Mouse (Mus musculus) layer of hippocampus, postnatal 25 days (tissue): ENCODE data around the gene Plcb2. TPM values are rescaled to one million over a fixed set of nuclear protein-coding genes. Genes with fewer than 3 reads are reported as not detected.

ENCODE experiments used
- DNase-seq, 2 experiments: peaks; one replicate each; pipeline ENCODE4 v3.0.0; 2022; ENCODE audit warnings: mixed read lengths in 2 of 2, low spot score in 1 of 2; ENCODE audit errors: extremely low spot score in 1 of 2
- total RNA-seq, 2 experiments: library from RNA; stranded (reverse); gene quantifications; 2 replicates each; pipeline ENCODE4 v1.2.3; 2021

Plcb2 gene
- total RNA-seq, 2 experiments from 2014 or later = 2.0 to 2.4 TPM

DNA sequence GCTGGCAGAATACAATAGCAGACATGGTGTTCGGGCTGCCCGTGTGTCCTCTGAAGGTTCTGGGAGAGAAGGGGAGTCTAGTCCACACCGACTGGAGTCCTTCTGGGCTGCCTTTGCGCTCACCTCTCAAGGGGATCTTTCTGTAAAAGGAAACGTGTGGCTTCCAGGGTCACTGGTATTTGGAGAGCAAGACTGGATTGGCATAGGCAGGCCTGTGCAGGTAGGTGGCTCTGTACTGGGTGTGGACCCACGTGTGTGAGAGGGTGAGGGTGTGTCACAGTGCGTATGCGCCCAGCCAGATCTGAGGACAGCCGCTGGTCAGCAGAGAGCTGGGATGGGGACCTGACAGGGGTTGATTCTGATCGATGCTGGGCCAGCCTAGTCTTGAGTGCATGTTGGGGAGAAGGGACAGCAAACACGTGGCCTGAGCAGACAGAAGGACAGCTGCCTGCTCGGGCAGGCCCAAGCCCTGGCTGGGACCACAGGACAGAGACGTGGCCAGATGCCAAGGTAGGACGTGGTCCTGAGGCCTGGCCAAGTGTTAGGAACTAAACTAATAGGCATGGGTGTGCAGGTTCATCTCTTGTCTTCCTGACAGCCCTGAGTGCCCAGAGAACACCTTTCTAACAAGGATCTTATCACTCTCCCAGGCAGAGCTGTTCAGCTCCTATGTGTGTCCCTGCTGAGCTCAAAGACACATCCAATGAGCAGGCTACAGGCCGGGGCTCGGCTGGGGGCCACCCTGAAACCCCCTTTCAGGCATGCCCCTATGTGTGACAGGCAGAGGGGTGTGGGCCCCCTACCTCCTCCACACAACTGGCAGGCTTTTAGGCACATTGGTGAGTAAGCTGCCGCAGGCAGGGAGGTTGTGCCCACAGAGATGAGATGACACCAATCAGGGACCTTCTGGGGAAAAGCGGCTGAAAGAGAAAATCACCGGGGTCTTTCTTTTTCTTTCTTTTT, 64.2 kb downstream of the Plcb2 start:
- peak in 1 of 2 experiments; percentile 26 for DNase-seq

DNA sequence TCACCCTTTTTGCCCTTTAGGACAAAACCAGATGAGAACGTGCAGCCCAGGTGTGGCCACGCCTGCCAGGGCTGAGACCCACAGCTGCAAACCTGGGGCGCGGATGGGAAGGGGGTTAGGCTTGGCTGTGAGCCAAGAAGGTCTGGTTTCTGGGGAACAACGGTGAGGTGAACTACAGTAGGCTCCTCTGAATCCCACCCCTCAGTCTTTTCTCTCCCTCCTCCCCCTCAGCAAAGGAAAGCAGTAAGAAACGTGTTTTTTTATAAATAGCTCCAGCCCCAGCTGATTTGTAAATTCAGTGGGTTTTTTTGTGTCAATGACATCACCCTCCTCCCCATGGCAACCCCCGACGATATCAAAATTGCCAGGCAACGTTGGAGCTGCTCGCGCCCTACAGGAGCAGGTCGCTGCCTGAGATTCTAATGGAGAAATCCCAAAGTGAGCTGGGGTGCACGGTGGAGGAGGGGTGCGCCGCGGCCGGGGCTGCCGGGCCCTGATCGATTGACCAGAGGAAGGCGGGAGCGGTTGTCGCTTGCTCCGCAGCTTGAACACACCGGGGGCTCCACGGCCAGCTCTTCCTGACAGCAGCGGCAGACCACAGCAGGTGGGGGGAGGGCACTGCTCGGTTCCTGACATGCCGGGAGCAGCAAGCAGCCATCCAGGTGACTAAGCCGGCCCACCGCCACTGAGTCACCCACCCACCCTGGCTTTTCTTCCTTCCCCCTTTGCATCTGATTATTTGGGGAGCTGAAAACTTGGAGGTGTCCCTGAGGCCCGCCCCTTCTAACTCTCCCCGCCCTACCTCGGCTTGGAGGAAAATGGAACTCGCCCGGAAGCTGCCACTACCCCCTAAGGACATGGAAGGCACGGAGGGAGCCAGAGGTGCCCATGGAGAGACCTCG, 65.1 kb downstream of the Plcb2 start, which contains the start of gene Pak6:
Pak6 (plus strand) TSS at position 402 of the 902 bp plus-strand sequence.
- peak; percentile 45 to 49 for DNase-seq

DNA sequence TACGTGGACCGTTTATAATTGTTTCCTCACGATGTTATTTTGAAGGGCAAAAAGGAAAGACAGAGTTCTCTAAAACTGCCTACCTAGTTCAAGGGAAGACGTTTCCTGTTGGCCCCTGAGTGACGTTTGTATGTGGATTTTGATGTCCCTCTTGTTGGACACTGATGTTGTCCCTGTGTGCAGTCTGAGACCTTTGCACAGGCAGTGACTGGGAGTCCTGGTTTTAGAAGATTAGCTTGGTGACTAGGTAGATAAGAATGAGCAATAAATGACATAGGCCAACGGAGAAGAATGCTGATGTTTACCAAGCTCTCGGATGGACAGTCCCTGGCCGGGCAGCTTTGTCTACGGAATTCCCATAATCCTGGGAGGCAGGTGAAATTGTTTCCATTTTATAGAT, 66.3 kb downstream of the Plcb2 start:
- DNase-seq = no peak

DNA sequence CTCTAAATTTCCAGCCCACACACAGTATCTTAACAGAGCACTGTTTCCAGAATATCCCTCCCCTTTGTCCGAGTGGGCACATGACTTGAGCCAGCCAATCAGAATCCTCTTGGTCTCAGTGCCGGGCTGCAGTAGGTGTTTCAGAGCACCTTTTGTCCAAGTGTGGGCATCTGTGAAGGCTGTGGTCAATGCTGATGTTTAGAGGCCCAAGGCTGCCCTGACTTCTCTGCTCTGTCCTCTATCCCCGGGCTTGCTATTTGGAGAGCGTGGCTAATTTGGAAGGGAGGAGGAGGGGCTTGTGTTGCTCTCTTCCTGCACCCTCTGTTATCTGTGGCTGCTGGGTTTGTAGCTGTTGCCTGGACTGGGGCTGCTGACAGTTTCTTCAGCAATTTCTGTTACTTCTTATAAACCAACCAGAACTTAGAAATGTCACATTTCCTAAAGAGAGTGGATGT, 68.2 kb downstream of the Plcb2 start:
- peak in 1 of 2 experiments; percentile 28 for DNase-seq

DNA sequence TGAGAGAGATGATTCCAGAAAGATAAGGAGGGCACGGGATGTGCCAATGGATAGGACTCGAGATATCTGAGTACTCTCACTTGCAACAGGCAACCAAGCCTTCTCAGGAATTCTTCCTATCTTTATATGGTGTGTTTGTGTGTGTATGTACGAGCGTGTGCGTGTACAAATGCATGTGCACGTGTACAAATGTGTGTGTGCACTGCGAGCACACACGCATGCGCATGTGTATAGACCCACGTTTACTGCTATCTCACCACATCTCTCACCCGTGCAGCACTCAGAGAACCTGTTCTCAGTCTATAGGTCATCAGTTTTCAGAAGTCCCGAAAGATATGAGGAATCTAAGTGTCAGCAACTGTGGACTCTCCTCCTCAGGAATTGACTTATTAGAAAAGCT, 68.7 kb downstream of the Plcb2 start:
- no peak for DNase-seq

DNA sequence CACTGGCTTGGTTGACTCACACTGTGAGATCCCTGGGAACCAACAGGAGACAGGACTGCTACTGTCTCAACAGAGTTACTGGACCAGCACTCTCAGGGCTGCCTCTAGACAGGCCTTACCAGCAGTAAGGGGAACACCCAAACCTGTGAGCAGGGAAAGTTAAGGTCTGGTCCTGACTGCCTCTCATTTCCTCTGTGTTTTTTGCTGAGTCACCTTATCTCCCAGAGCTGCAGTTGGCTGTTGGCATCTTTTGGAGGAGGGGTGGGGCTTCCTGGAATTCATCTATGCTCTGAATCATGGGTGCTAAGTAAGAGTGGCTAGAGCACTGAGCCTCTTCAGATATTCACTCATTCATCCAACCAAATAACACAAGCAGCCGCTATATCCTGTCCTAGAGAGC, 69.2 kb downstream of the Plcb2 start:
- no peak for DNase-seq

DNA sequence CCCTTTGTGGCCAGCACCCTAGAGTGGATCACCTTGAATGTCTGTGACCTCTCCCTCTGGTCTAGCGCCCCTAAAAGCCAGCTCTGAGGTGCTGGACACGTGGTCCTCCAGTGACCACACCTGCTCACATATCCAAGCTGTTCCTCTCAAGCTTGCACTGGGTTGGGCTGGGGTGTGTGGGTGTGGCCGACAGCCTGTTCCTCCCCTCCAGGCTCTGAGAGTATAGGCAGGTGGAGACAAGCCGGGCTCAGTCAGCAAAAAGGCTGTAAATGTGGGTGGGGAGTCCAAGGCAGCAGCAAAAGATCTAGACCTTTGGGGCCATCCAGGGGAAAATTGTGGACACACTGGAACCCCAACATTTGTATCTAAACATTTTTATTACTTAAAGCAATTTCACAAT, 69.8 kb downstream of the Plcb2 start:
- DNase-seq = no peak

Other genes starting within 250 kb of the Plcb2 start
- gene Srp14, start 248.7 kb downstream of the Plcb2 start, total RNA-seq = 100 to 1,000 TPM; 163 to 201 TPM
- 1 to 10 TPM; 4.0 to 5.0 TPM for gene Bmf, start 178.8 kb downstream of the Plcb2 start, total RNA-seq
- 1 to 10 TPM; 2.0 to 2.4 TPM for gene Bub1b, start 130.2 kb downstream of the Plcb2 start, total RNA-seq
- 10 to 100 TPM; 50.5 to 58.0 TPM for gene Pak6, start 65.1 kb downstream of the Plcb2 start, total RNA-seq
- 10 to 100 TPM; 17.7 to 17.9 TPM for gene Ankrd63, start 24.5 kb downstream of the Plcb2 start, total RNA-seq
- 10 to 100 TPM; 58.3 to 64.5 TPM for gene Inafm2, start 17.3 kb upstream of the Plcb2 start, total RNA-seq
- gene Ccdc9b, start 34.2 kb upstream of the Plcb2 start, total RNA-seq = 1 to 10 TPM; 4.9 to 6.7 TPM
- not detected for gene Phgr1, start 44.3 kb upstream of the Plcb2 start, total RNA-seq
- gene Disp2, start 51.3 kb upstream of the Plcb2 start, total RNA-seq = 100 to 1,000 TPM; 255 to 263 TPM
- 1 to 10 TPM; 1.7 to 2.1 TPM for gene Knstrn, start 85.6 kb upstream of the Plcb2 start, total RNA-seq
- gene Ivd, start 133.5 kb upstream of the Plcb2 start, total RNA-seq = 100 to 1,000 TPM in 1 of 2 experiments, 10 to 100 TPM in 1; 85.9 to 101 TPM
- gene Bahd1, start 171.9 kb upstream of the Plcb2 start, total RNA-seq = 10 to 100 TPM; 45.6 to 52.9 TPM
- 1 to 10 TPM; 3.0 to 3.2 TPM for gene Chst14, start 198.1 kb upstream of the Plcb2 start, total RNA-seq